Mouse (Mus musculus): Measurements from ENCODE around the gene Tlk1.

Tlk1 gene

GRCm38 (mm10) chr2:70673445-70674126 lies 151.9 kb downstream of the Tlk1 start:
- DNase-seq, result no peak

- DNase-seq, result no peak
Measured at GRCm38 (mm10) chr2:70672476-70672875, 153.1 kb downstream of the Tlk1 start.

- no peak for DNase-seq
Measured at GRCm38 (mm10) chr2:70669896-70670295, 155.6 kb downstream of the Tlk1 start.

GRCm38 (mm10) chr2:70669241-70669640 lies 156.3 kb downstream of the Tlk1 start:
- DNase-seq, result no peak

- DNase-seq, result no peak
Measured at GRCm38 (mm10) chr2:70667016-70667415, 158.5 kb downstream of the Tlk1 start.

GRCm38 (mm10) chr2:70663764-70664163 lies 161.8 kb downstream of the Tlk1 start:
- no peak for DNase-seq

Data from cerebellum, adult 9-10 months (tissue).